Mouse (Mus musculus): ENCODE measurements around the gene Slc7a6os.

DNA sequence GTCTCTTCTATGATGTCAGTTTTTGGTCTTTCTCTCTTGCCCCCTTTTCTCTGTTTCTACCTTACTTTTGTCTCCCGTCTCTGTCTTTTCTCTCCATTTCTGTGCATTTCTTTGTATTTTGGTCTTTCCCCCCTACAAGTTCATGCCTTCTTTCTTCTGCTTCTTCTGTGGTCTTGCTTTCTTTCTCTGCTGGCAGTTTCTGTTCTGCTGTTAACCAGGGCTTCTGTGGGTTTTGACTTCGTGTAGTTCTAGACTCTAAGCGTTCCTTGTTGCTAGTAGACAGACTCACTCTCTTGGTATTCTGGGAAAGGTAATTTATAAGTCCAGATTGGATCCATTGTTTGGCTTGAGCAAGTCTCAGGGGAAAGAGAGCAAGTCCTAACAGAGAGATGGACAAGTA is 24.3 kb downstream of the Slc7a6os start:
- TF ChIP-seq EP300 (IDR thresholded peaks at IDR 0.05; ENCODE audit: insufficient read depth, low read depth, low read length) (no peak), CTCF (IDR thresholded peaks at IDR 0.05) (no peak), POLR2A (IDR thresholded peaks at IDR 0.05; ENCODE audit: insufficient read depth, low read depth, low read length) (no peak)

All from heart, adult 2 months (tissue).